Mouse (Mus musculus): ENCODE data around the gene Gnao1. TPM values are rescaled to one million over a fixed set of nuclear protein-coding genes. Genes with fewer than 3 reads are reported as not detected.

The Gnao1 gene
- 101 and 114 TPM in 2 replicates for polyA plus RNA-seq (2012; rRNA removed)

GRCm38 (mm10) chr8:93809686-93810027 lies at the start of gene Gnao1:
Gene Gnao1, plus strand, starts transcription at chr8:93809966.

GRCm38 (mm10) chr8:94012013-94012951 lies 202.5 kb downstream of the Gnao1 start, which contains the start of gene Amfr:
Gene Amfr, minus strand, starts transcription at chr8:94012842.

Other genes with a start within 250 kb of the Gnao1 start
- gene Amfr, start 202.9 kb downstream of the Gnao1 start, polyA plus RNA-seq (2012; rRNA removed) = 57.7 and 102 TPM in 2 replicates
- gene Nudt21, start 227.1 kb downstream of the Gnao1 start, polyA plus RNA-seq (2012; rRNA removed) = 120 and 128 TPM in 2 replicates
- gene Ogfod1, start 227.2 kb downstream of the Gnao1 start, polyA plus RNA-seq (2012; rRNA removed) = 11.6 and 12.8 TPM in 2 replicates